Mouse (Mus musculus) bone marrow macrophage, adult 2 months (primary cell): ENCODE results near the gene Sigmar1.

Experiments used
- CTCF ChIP-seq: IDR thresholded peaks from 2 replicates; pipeline ENCODE4 v1.5.1; 2012; ENCODE audit warnings: low read depth, mild to moderate bottlenecking, low read length, moderate library complexity
- POLR2A ChIP-seq: IDR thresholded peaks from 2 replicates; pipeline ENCODE4 v1.6.1; 2012; ENCODE audit warnings: mild to moderate bottlenecking, low read depth, low read length, borderline replicate concordance

GRCm38 (mm10) chr4:41761680-41762079 lies 5.7 kb upstream of the Sigmar1 start:
- no peak for TF ChIP-seq CTCF
- no peak for TF ChIP-seq POLR2A
